Mouse (Mus musculus) Muller cell, postnatal 12 days (primary cell): Measurements from ENCODE around the gene Myh9.

Experiments
- DNase-seq: peaks from one replicate; pipeline ENCODE4 v3.0.0-alpha.2; 2015; ENCODE audit errors: inconsistent ontology term

Gene Myh9

DNA sequence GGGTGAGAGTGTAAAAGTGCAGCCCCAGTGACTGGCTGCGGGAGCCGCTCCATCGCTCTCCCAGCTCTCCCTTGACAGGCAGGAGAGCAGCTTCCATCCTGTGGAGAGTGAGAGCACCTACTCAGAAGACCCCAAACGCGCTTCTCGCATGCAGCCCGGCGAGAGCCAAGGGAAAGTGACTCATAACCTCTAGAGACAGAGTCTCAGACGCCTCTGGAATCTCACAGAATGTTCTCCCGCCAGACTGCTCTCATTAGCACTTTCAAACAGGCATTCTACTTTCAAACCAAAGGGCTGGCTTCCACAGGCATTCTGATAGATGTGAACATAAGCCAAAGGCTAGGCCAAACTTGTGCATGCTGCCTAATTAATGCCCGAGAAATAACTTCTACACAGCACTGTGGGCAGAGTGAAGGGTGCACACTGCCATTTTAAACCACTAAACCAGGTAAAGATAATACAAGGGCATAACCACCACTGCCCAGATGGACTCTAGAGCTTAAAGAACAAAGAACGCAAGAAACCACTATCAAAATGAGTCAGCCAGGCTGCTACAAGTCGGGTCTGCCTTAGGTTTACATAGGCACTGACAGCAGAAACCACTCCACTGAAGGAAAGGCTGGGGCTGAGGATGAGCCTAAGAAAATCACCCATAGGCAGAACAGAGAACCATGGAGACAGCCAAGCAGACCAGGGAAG lies 35.3 kb downstream of the Myh9 start:
- peak; percentile 94 for DNase-seq

DNA sequence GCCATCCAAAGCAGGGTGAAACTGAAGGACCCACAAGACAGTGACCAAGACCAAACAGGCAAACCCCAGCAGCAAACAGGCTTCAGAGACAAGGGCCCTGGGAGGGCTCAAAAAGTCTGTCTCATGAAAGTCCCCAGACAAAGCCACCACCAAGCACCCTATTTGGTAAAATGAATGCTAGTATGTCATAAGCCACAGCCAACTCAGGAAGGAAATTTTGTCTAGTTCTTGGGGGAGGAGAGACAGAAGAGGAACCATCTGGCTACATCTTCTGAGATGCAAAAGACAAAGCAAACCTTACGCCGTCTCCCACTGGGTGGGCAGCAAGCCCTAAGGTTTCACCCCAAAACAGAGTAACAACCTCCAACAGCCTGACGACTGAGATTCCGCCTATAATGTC lies 36.3 kb downstream of the Myh9 start:
- no peak for DNase-seq

DNA sequence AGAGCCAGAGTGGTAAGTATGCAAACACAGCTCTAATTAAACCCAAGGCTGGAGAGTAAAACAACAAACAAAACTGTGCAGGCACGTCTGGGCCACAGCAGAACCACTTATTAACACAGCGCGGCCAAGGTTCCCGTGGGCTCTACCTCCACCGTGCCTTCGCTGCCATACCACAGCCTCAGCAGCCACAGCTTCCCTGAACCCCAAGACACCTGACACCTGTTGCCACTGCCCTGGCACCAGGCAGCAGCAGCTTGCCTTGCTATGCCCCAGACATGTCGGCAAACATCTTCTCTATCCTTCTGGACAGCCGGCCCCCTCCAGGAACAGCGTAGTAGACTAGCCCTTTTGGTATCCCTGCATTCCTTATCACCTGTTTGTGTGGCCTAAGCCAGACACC lies 37.0 kb downstream of the Myh9 start:
- no peak for DNase-seq

DNA sequence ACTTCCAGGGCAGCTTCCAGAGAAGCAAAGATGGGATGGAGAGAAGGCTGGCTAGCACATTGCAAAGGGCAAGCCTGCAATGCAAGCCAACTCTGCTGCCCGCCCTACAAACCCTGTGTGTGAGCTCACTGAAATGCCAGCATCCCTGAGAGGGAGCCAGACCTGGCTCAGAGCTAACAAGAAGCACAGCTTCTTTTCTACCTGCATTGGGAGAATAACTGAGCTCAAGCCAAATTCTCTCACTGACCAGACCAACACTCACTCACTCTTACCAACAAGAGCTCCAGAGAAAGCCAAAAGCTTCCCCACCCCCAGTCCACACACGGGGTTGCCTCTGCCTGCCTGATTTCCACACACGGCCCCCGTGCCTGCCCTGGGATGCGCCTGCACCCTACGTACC lies 37.5 kb downstream of the Myh9 start:
- no peak for DNase-seq

DNA sequence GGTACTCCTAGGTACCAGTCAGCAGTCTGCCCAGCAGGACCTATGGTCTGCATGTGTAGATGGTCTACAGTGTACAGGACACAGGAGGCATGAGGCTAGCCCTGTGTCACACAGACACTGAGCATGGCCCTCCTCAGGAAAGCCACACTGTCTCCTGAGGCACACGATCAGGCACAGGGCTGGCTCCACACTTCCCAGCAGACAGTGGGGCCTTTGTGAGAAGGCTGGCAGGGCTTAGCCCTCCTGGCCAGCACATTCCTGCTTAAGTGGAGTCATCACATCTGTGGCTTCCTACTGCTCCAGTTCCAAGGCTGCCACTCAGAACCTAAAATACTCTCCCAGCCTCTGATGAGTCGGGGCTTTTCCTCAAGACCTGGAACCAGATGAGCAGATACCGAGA lies 38.2 kb downstream of the Myh9 start:
- DNase-seq: peak; percentile 91

DNA sequence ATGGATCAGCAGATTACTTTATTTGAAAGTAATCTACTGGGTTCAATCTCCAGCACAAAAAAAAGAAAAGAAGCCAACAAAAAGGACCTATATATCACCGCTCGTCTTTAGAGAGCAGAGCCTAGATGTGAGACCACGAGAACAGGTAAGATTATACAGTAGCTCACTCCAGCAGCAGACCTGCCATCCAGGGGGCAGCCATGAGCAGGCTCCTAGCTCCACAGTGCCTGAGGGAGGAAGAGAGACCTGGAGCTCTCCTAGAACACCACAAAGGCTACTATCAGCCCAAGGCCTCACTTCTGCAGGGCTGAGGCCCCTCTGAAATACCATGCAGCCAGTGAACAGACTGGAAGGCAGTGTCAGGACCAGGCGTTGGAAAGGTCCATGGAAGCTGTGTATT lies 39.0 kb downstream of the Myh9 start:
- DNase-seq: no peak

DNA sequence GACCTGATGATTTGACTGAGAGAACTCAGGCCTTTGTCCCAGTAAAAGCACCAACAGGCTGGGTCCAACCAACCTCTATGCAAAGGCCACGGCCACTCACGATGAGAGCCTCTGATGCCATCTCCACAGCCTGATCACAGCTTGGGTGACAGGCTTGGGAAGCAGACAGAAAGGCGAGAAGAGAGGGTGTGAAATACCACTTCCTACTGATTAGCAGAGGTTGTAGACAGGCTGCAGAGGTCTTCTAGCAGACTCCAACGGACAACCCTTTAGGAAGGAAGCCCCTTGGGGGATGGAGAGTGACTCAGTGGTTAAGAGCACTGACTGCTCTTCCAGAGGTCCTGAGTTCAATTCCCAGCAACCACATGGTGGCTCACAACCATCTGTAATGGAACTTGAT lies 40.8 kb downstream of the Myh9 start:
- no peak for DNase-seq

DNA sequence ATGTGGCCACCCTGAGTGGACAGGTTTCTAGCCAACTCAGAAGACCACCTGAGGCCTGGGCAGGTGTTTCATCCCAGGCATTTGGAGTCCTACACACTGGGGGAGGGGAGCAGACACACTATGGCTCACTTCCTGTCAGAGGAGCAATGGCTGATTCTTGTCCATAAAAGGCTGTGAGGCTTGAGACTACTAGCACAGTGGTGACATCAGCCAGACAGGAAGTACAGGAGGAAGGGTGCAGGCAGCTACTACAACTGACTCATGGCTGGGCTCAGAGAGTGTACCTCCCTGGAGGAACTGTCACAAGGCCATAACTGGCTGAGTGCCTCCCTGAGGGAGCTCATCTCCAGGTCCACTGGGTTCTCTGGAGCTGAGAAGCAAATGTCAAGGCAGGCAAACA lies 41.5 kb downstream of the Myh9 start:
- peak; percentile 87 for DNase-seq

DNA sequence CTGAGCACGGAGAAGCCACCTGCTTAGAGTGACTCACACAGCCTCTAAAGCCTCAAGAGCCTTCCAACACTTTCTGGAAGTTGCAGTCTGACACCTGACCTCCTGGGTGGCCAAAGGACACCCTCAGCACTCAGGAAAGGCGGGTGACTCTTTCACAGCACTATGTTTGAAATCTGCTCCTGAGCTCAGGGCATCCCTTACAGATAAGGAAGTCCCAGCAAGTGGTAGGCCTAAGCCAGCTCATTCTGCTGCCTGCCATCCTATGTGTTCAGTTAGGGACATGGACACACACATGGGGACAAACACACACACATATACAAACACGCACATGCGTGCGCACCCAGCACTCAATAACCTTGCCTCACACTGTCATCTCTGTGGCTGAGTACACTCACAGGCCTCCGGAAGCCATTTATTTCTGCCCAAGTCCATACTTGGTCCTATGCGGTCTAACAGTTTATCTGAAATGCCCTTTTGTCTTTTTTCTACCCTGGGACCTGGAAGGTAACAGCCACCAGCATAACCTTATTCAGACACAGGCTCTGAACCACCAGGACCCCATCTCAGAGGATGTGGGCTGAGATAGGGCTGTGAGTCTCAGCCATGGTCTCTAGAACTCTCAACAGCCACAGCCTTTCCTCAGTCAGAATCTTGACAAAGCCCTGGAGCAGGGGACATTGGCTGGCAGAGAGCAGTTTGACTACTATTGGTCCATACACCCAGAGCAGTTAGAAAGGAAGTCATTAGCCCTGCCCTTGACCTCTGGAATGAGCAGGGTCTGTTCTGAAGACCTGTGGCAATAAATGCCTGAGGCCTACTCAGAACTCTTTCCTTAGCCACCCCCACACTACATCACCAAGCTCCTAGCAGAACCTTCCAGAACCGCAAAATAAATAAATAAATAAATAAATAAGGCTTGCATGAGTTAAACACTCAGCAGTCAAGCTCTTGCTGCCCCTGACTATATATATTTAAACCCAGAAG lies 42.2 kb downstream of the Myh9 start:
- DNase-seq: no peak

DNA sequence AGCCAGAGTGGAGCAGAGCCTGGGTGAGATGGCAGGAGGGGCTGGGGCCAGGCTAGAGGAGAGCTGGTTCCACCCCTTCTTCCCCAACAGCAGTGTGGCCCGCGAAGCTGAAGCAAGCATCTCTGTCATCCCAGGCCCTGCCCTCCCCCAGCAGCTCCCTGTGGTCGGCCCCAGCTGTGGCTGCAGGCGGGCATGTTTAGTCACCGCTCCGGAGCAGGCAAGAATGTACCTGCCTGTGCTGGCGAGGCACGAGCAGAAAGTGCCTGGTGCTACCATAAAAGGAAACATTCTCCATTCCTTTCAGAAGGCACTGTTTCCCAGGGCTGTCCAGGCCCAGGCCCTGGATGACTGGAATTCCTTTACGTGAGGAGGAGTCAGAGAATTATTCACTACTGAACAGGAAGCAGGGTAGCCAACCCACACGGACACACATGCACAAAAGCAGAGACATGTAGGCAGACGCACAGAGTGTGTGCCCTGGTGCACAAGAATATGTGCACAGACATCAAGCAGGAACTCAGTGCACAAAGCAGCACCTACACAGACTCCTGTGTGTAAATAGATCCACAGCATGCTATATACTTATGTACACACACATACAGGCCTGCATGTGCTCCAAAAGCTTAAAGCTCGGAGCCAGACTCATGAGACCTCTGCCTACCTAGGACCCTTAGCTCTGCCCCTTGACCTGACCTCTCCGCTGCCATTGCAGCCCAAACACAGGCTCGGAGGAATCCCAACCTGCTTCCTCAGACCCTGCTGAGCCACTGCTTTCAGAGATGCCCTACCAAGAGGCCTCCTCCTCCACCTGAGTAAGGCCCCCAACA lies 43.1 kb downstream of the Myh9 start:
- peak; percentile 98 for DNase-seq

DNA sequence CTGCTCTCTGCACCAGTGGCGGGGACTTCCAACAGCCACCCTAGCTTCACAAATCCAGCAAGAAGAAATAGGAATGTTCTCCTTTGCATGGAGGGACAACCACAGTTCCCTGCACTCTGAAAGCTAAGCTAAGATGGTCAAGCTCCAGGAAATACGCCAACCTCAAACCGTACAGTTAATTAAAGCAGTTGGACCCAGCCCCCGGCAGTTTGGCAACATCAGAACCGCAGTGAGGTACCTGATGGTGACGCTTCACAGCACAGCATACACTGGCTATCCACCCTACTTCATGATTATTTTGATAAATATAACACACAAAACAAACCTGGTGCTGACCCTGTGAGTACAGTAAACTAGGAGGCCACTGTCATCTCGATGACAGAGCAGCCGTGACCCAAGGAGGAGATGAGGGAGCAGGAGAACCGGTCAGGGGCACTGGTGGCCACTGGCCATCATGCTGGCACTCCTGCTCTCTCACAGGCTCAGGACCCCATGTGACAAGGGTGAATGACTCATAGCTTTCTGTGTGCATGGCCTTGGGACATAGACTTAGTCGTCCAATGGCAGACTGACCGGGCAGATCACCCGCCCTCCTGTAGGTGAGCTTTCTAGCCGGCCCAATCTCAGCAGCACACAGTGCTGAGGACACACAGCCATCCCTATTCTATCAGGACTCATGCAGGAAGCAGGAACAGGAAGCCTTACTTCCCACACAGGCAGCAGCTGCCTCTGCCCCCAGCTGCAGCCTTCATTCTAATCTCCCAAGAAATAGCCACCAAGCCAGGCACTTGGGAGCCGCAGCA lies 44.2 kb downstream of the Myh9 start:
- peak; percentile 85 for DNase-seq

DNA sequence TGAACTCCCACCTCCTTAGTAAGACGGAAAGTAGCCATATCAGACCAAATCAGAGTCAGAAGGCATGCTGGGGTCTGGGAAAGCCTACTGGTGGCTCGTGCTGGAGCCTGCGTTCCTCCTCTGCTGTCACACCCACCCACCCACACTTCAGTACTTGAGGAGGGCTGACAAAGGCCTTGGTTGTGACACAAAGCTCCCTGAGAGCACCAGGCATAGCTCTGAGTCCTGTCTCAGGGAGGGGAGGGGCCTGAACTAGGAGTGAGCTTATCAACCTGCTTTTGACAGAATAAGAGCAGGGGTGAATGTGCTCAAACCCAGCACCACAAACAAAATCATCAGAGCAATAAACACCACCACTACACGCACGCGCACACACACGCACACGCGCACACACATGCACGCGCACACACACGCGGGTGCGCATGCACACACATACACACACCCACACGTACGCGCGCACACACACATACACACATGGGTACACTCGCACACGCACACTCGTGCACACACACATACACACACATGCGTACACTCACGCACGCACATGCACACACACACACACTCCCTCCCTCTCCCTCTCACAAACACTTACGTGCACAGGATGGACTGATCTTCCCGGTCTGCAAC lies 45.5 kb downstream of the Myh9 start:
- DNase-seq: no peak

DNA sequence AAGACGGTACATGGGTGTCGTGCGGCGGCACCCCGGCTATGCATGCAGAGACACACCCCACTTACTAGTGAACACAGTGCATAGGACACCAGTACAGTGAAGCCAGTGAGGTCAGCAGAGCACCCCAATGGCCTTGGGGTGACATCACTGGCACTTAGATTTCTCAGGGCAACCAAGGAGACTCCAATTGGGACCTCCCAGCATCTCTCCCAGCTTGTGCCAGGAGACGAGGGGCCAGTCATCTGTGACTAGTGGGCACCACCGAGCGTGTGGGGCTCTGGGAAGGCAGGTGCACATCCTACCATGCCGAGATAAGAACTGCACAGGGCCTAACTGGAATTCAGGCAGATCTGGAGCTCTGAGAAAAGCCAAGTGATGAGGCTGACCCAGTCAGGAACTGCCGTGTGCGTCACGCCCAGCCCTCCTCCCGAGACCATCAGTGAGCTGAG lies 47.0 kb downstream of the Myh9 start:
- peak; percentile 52 for DNase-seq

DNA sequence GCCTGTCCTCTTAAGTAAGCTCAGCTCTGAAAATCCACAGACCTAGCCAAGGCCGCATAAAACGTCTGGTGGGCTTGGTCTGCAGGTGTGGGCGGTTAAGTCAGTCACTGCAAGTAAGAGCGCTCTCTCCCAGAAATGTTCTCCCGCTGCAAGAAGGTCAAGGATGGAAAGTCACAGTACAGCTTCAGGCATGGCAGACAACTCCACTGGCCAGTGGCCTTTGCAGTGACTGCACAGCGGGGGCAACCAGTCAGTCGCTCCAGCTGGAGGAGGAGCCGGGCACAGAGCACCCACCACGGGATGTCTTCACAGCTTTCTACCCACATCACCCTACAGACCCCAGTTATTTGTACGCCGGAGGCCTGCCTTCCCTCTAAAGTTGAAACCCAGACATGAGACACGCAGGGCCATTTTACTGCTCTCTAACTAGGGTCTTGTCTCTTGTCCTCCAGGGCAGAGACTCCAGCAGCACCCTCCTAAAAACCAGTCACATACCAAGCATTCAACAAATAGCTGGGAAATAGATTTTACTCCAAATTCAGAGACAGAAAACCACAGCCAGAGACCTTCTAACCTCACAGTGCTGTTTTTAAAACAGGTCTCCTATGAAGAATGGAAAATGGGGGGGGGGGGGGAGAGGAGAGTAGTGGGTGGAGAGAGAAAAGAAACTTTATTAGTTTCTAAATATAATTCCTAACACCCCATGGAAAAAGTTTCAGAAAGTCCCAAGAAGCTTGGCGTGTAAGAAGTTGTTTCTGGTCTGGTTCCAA lies 47.7 kb downstream of the Myh9 start:
- DNase-seq: peak; percentile 76

DNA sequence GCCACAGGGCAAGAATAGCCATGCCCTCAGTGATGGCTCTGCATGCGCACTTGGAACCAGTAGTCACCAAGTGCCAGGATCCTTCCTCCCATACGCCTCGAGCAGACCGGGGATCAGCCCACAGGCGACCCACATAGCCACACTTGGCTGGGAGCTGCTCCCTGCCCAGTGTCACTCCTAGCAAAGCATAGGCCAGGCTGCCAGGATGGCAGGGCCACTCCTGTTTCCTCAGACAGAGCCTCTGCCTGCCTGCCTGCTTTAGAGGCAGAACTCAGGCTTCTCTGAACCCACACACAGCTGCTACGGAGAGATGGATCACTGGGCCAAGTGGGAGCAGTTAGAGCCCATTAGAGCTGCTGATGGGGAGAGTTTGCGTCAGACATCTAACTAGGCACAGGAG lies 48.4 kb downstream of the Myh9 start:
- DNase-seq: peak; percentile 38

DNA sequence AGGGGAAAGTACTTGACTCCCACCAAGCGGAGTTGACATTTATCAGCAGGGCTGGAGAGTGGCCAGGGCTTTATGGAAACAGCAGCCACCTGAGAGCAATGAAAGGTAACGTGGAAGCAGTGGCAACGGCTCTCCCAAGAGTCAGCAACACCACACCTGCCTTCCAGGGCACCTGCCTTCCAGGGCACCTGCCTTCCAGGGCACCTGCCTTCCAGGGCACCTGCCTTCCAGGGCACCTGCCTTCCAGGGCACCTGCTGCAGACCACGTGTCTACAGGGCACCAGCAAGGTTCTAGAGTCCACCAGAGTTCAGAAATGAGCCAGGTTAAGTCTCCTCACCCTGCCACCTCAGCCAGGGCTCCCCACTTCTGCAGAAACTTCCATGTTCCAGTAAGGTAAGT lies 48.9 kb downstream of the Myh9 start:
- DNase-seq: no peak

DNA sequence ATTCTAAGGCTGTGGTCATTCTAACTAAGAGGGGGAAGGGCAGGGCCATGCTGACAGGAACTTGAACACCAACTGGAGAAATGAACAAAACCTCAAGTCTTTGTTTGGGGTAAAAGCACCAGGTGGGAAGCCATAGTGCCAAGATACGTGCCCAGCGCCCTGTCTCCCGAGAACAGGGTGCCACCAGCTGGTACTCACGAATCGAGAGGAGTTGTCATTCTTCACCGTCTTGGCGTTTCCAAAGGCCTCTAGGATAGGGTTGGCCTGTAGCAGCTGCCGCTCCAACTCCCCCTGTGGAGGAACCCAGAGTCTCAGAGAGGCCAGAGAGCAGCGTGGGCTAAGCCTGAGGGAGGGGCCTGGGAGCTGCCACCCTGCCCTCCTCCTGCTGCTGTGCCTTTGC lies 49.9 kb downstream of the Myh9 start:
- no peak for DNase-seq

DNA sequence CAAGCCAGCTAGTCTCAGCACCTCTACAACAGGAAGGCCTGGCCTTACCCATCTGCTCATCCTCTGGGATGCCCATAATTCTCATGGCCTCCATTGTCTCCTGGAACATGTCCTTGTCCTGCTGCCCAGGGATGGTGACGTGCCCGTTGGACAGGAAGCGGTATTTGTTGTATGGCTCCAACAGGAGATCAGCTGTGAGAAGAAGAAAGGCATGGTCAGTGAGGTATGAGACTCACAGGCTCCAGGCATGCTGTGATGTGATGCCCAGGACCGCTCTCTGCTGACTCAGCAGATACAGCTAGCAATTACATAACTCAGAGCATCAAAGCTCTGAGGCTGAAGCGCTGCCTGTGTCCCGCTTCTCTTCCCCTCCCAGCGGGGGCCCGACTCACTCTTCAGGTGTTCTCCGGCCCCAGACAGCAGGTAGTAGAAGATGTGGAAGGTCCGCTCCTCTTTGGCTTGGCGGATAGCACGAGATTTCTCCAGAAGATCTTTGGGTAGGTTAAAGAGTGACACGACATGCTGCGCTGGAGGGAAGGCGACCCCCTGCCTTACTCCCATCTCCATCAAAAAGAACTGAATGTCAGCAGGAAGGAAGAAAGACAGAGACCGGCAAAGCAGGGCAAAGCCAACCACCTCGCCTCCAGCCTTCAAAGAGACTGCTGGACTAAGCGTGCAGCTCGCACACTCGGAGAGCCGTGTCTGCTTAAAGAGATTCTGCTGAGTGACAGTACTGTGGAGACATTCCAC lies 51.1 kb downstream of the Myh9 start:
- DNase-seq: no peak

DNA sequence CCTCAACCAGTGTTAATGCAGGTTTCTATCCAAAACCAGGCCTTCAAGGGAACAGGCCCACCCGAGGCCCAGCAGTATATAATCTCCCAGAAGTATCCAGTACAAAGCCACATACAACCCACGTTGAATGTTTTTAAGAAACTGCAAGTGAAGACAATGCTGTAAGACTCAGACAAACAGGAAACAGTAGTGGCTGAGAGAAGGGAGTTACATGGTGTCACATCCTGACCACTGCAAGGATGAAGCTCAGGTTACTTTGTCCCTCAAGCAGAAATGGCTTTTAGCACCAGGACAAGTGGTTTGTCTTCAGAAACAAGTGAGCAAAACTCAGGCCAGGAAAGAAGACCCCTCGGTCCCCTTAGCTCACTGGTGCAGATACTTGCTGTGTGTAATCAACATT lies 52.8 kb downstream of the Myh9 start:
- DNase-seq: no peak
